Mouse (Mus musculus): ENCODE measurements at regions not wholly inside any gene's neighbourhood (a gene's known extent, or its start where the extent isn't known, plus 50 kb on each side); places are given as distances from the start of the nearest gene placed in this dataset.

GRCm38 (mm10) chr15:63364473-63364872, 480.5 kb downstream of the Gsdmc2 start:
- DNase-seq: peak; percentile 57

- no peak for DNase-seq
These were observed 484.6 kb downstream of the Gsdmc2 start for GRCm38 (mm10) chr15:63360402-63360801.

- DNase-seq: no peak
These were observed 503.2 kb downstream of the Gsdmc2 start for GRCm38 (mm10) chr15:63341730-63342129.

- peak; percentile 13 for DNase-seq
These were observed 504.5 kb downstream of the Gsdmc2 start for GRCm38 (mm10) chr15:63340322-63341060.

- DNase-seq: no peak
These were observed 525.3 kb downstream of the Gsdmc2 start for GRCm38 (mm10) chr15:63319666-63320065.

GRCm38 (mm10) chr15:63310426-63310825, 534.6 kb downstream of the Gsdmc2 start:
- DNase-seq: no peak

- DNase-seq: peak; percentile 44
These were observed 545.7 kb downstream of the Gsdmc2 start for GRCm38 (mm10) chr15:63299311-63299710.

GRCm38 (mm10) chr15:63288534-63288933, 556.4 kb downstream of the Gsdmc2 start:
- DNase-seq: no peak

- DNase-seq: no peak
These were observed 559.0 kb downstream of the Gsdmc2 start for GRCm38 (mm10) chr15:63286026-63286425.

GRCm38 (mm10) chr15:63270381-63270780, 574.6 kb downstream of the Gsdmc2 start:
- peak; percentile 82 for DNase-seq

- DNase-seq: no peak
These were observed 579.1 kb downstream of the Gsdmc2 start for GRCm38 (mm10) chr15:63265845-63266244.

GRCm38 (mm10) chr15:63255736-63256135, 589.2 kb downstream of the Gsdmc2 start:
- no peak for DNase-seq

- no peak for DNase-seq
These were observed 592.1 kb downstream of the Gsdmc2 start for GRCm38 (mm10) chr15:63252781-63253340.

GRCm38 (mm10) chr15:63238601-63239000, 606.4 kb downstream of the Gsdmc2 start:
- no peak for DNase-seq

GRCm38 (mm10) chr15:63218393-63219060, 626.5 kb downstream of the Gsdmc2 start:
- DNase-seq: no peak

GRCm38 (mm10) chr15:63205150-63205549, 639.8 kb downstream of the Gsdmc2 start:
- DNase-seq: no peak

GRCm38 (mm10) chr15:63195031-63195430, 649.9 kb downstream of the Gsdmc2 start:
- no peak for DNase-seq

- no peak for DNase-seq
These were observed 650.5 kb downstream of the Gsdmc2 start for GRCm38 (mm10) chr15:63194492-63194797.

GRCm38 (mm10) chr15:63193617-63194491, 651.1 kb downstream of the Gsdmc2 start:
- no peak for DNase-seq

- DNase-seq: no peak
These were observed 653.2 kb downstream of the Gsdmc2 start for GRCm38 (mm10) chr15:63191731-63192130.

- DNase-seq: no peak
These were observed 654.9 kb downstream of the Gsdmc2 start for GRCm38 (mm10) chr15:63190086-63190485.

- DNase-seq: no peak
These were observed 674.0 kb downstream of the Gsdmc2 start for GRCm38 (mm10) chr15:63171003-63171402.

- DNase-seq: no peak
These were observed 674.8 kb downstream of the Gsdmc2 start for GRCm38 (mm10) chr15:63170171-63170570.
